Mouse (Mus musculus): Measurements from ENCODE around the gene Aldh1l1.

DNA sequence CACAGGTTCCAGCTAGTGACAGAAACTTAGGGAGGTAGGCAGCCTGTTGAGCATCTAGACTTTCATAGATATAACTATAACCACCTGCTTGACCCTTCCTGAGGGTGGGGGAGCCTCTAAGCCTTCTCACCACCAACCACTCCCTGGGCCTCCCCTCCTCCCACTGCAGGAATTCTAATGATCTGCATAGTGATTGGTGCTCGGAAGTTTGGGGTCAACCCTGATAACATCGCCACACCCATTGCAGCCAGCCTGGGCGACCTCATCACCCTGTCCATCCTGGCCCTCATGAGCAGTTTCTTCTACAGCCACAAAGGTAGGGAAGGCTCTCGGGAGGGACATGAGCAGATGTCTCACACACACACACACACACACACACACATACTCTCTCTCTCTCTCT lies 148.9 kb downstream of the Aldh1l1 start:
- TF ChIP-seq CTCF (IDR thresholded peaks at IDR 0.05 in 2 of 3, conservative IDR thresholded peaks at IDR 0.05 in 1 of 3; ENCODE audit: control insufficient read depth in 1 of 3, insufficient read depth in 1 of 3, low read depth in 2 of 3, low read length in 3 of 3, poor library complexity in 1 of 3, severe bottlenecking in 1 of 3) (no peak), MAX (IDR thresholded peaks at IDR 0.05; ENCODE audit: low read length) (no peak), TAL1 (IDR thresholded peaks at IDR 0.05; ENCODE audit: low read length) (no peak), ETS1 (IDR thresholded peaks at IDR 0.05; ENCODE audit: low read depth, low read length) (no peak), ELF1 (IDR thresholded peaks at IDR 0.05; ENCODE audit: low read depth, low read length) (no peak), CHD2 (IDR thresholded peaks at IDR 0.05; ENCODE audit: low read length) (no peak)
